Mouse (Mus musculus) C2C12 (cell line): ENCODE data around the gene Nuak2.

Experiments used
- CEBPB ChIP-seq: IDR thresholded peaks from one replicate; pipeline ENCODE4 v1.6.1; 2011; ENCODE audit warnings: low read depth, mild to moderate bottlenecking, control low read depth, moderate library complexity
- CTCF ChIP-seq: IDR thresholded peaks from one replicate; pipeline ENCODE4 v1.5.1; 2011; ENCODE audit not compliant: control insufficient read depth, insufficient read depth, insufficient read length
- FOSL1 ChIP-seq: IDR thresholded peaks from one replicate; pipeline ENCODE4 v1.8.0; 2011; ENCODE audit warnings: mild to moderate bottlenecking, low read length; ENCODE audit not compliant: poor library complexity, insufficient read depth, severe bottlenecking
- MAX ChIP-seq: IDR thresholded peaks from one replicate; pipeline ENCODE4 v1.6.1; 2011; ENCODE audit warnings: mild to moderate bottlenecking, control low read depth
- MYOD1 ChIP-seq: IDR thresholded peaks from one replicate; pipeline ENCODE4 v1.6.1; 2011; ENCODE audit warnings: low read depth; ENCODE audit not compliant: control insufficient read depth, insufficient read length
- MYOG ChIP-seq: IDR thresholded peaks from one replicate; pipeline ENCODE4 v1.6.1; 2011; ENCODE audit not compliant: control insufficient read depth, insufficient read length; ENCODE audit errors: extremely low read depth
- USF1 ChIP-seq: IDR thresholded peaks from one replicate; pipeline ENCODE4 v1.6.1; 2011; ENCODE audit warnings: low read depth, mild to moderate bottlenecking, control low read depth, moderate library complexity

- TF ChIP-seq MYOG (no peak), CTCF (no peak), MYOD1 (no peak), CEBPB (no peak), MAX (no peak), FOSL1 (no peak), USF1 (no peak)
Observed at GRCm38 (mm10) chr1:132289965-132290364, 26.0 kb upstream of the Nuak2 start.
